Mouse (Mus musculus) gastrocnemius, adult 2 months (tissue): ENCODE results near the gene Ggcx. TPM values are rescaled to one million over a fixed set of nuclear protein-coding genes. Genes with fewer than 3 reads are reported as not detected.

ENCODE experiments used
- DNase-seq: peaks from one replicate; pipeline ENCODE4 v3.0.0; 2022
- H3K27ac ChIP-seq: fragments of 200-600 bp; 2 replicates; pipeline ENCODE4 v1.8.1; 2022; ENCODE audit warnings: mild to moderate bottlenecking
- H3K4me3 ChIP-seq: fragments of 200-600 bp; 2 replicates; pipeline ENCODE4 v1.8.1; 2022; ENCODE audit warnings: mild to moderate bottlenecking, moderate library complexity
- CTCF ChIP-seq: fragments of 200-600 bp; IDR thresholded peaks from 2 replicates; pipeline ENCODE4 v1.8.1; 2022; ENCODE audit warnings: antibody characterized with exemption, mild to moderate bottlenecking, moderate library complexity
- intact Hi-C: fragments of 180-260 bp; cut with DNase I; formaldehyde crosslinking; loops from one replicate; pipeline ENCODE4 v1.15.1; 2025
- total RNA-seq, 2 experiments: library from RNA; stranded (reverse); gene quantifications; 2 replicates each; pipeline ENCODE4 v1.2.3; 2021

The Ggcx gene
- total RNA-seq, 2 experiments from 2014 or later: 12.2 to 17.3 TPM

DNA sequence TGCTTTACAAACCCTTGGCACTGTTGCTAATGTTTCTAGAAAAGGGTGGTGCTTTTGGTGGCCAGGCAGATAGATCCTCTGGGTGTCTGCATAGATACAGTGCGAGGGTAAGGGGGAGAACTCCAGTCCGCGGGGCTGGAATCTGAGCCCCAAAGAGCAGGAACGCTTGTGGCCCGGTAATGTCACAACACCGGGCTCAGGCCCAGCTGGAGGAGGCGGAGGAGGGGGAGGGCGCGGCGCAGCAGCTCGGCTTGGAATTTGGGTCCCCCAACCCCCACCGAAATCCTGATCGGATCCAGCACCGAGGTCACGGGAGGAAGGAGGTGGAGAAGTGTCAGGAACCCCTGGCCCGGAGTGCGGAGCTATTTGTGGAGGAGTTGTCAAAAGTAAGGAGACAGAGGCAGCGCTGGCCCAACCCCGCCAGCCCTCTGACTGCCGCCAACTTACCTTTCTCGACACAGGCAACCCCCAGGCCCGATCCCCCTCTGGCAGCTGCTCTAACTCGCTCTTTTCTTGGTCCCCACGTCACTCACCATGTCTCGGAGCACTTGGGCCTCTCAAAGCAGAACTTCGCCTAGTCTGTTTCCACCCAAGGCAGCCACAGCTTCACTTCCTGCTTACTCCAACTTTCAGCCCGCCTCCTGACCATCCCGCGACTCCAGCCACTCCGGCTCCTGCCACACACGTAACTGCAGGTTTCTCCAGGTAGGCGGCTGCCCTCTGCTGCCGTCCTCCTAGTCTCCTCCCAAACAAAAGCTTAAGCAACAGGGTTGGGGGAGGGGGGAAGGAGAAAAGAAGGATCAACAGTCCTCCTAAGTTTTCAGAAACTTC is 24.0 kb upstream of the Ggcx start, which contains the start of gene Vamp8:
Gene Vamp8 (minus strand): TSS at position 763 of the 831 bp plus-strand sequence.
- peak; percentile 12; the same call in 1 of the 2 replicates for TF ChIP-seq CTCF
- intact Hi-C loops: loop anchor here (5.0 kb wide), 1 partner anchor 108 kb away; no protein-coding TSS in a partner anchor
- peak within 1 kb of the TSS; percentile 98 for H3K27ac ChIP-seq

DNA sequence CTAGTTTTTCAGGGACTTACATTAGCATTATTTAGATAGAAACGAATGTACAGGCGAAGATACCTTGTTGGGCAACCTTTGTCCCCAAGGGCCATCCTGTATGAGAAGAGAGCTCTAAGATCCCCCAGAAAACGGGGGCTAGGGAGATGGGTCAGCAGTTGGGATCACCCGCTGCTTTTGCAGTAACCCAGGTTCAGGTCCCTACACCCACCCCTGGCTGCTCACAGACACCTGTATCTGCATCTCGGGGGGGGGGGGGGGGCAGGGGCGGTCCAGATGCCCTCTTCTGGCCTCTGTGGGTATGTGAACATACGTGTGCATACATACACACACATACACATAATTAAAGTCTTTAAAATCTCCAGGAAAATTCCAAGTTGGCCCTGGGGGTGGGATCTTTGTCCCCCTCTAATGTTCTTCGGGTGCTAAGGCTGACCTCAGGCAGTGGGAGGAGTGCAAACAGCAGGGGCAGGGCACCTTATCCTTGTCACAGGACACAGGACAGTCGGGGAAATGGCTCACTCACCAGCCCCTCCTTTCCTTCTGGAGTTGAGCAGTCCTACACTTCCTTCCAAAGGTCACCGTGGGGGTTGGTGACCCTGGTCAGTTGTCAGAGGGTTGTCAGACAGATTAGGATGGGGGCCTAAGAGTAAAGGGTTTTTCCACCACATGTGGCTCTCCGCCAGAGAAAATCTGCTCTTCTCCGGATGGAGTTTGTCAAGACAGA is 23.1 kb upstream of the Ggcx start:
- intact Hi-C loops: loop anchor here (5.0 kb wide), 1 partner anchor 109 kb away; no protein-coding TSS in a partner anchor
- H3K4me3 ChIP-seq: peak overlapping the region; percentile 70
- peak overlapping the region; percentile 98 for H3K27ac ChIP-seq
- TF ChIP-seq CTCF: no peak
- peak; percentile 48 for DNase-seq

More for the DNA sequence above, 24.0 kb upstream of the Ggcx start, which contains the start of gene Vamp8:
- peak; percentile 96 for DNase-seq
- peak within 1 kb of the TSS; percentile 70 for H3K4me3 ChIP-seq

DNA sequence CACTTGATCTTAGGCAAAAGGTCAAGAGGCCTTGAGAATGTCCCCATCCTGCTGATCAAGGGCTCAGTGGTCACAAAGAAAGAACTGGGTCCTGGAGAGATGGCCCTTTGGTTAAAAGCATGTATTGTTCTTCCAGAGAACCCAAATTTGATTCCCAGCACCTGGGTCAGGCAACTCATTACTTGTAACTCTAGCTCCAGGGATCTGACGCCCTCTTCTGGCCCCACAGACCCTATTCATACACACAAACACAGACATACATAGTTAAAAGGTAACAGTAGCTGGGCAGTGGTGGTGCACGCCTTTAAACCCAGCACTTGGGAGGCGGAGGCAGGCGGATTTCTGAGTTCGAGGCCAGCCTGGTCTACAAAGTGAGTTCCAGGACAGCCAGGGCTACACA is 21.8 kb upstream of the Ggcx start:
- no peak for TF ChIP-seq CTCF
- DNase-seq: no peak
- Histone ChIP-seq H3K4me3 (no peak overlapping the region), H3K27ac (no peak overlapping the region)
- intact Hi-C loops: loop anchor here (5.0 kb wide), 1 partner anchor 110 kb away; no protein-coding TSS in a partner anchor

DNA sequence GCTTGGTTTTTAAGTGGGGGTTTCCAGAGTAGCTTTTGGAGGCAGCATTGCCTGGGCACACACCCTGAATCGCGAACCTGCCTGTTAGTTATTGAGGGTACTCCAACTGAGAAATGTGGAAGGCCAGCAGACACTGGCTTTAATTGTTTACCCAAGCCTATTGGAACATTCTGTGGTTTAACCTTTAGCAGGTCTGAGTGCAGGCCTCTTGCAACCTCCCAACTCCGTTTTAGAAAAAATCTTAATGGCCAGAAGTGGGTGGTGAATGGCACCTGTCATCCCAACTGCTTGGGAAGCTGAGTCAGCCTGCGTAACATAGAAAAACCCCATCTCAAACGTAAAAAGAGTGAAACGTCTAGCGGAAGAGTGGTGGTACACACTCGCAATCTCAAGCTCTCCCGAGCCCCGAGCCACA is 17.3 kb upstream of the Ggcx start:
- intact Hi-C loops: no loop called here
- no peak for DNase-seq
- Histone ChIP-seq H3K27ac (no peak overlapping the region), H3K4me3 (no peak overlapping the region)
- TF ChIP-seq CTCF: no peak

DNA sequence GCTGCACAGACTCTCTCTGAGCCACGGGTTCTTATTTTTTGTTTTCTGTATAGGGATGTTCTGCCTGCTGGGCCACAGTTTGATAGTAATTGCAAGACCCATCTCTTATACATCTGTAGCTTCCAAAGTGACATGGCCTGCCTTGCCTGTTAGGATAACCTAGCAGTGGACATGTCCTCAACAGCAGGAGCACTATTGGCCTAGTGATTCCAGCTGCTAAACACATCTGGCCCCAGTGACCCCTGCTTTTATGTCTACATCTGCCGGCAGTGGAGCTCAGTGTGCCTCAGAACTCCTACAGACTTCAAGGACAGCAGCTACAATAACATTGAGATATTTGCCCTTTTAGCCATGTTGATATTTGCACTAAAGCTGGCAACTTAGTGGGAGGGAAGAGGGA is 14.1 kb upstream of the Ggcx start:
- DNase-seq: no peak
- intact Hi-C loops: loop anchor here (10.0 kb wide), 1 partner anchor 215 kb away; no protein-coding TSS in a partner anchor
- TF ChIP-seq CTCF: no peak
- H3K27ac ChIP-seq: no peak overlapping the region
- no peak overlapping the region for H3K4me3 ChIP-seq

DNA sequence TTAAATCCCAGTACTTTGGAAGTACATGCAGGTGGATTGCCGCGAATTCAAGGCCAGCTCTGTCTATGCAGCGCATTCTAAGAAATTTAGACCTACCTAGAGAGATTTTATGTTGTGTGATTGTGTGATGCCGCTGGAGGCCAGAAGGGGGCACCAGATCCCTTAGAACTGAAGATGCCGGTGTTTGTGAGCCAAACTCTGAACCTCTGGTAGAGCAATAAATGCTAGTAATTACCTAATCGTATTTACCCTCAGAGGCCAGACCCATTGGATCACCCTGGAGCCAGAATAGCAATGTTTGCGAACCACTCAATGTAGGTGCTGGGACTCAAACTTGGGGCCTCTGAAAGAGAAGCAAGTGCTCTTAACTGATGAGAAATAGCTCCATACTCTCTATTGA is 12.2 kb upstream of the Ggcx start:
- Histone ChIP-seq H3K27ac (no peak overlapping the region), H3K4me3 (no peak overlapping the region)
- peak; percentile 93 for TF ChIP-seq CTCF
- intact Hi-C loops: loop anchor here (2.0 to 10.0 kb wide), 2 partner anchors 39 to 217 kb away; no protein-coding TSS in a partner anchor
- peak; percentile 81 for DNase-seq

DNA sequence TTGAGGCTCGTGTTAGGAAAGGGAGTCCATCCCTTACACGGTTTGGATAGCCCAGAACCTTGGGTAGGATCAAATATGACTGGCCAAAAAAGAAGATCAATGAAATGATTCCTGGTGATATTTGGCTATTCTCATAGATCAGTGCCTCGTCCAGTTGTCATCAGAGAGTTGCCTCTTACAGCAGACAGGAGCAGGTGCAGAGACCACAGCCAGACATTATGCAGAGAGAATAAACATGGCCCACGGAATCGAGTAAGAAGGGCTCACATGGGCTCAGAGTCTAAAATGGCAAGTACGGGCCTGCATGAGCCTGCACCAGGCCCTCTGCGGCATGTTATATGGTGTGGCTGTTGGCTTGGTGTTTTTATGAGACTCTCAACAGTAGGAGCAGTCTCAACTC is 8.8 kb upstream of the Ggcx start:
- no peak overlapping the region for H3K4me3 ChIP-seq
- H3K27ac ChIP-seq: no peak overlapping the region
- no peak for DNase-seq
- TF ChIP-seq CTCF: no peak
- intact Hi-C loops: loop anchor here (5.0 to 10.0 kb wide), 2 partner anchors 123 to 221 kb away; no protein-coding TSS in a partner anchor

DNA sequence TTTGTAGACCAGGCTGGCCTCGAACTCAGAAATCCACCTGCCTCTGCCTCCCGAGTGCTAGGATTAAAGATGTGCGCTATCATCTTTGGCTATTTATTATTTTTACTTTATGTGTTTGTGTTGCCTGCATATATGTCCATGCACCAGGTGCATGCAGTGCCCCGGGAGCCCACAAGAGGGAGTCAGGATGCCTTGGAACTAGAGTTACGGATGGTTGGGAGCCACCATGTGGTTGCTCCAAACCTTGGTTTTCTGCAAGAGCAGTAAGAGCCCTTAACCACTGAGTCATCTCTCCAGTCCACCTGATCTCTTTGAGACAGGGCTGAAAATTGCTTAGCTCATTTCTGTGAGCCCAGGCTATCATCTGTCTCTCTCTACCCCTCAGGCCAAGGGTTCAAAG is 7.0 kb upstream of the Ggcx start:
- peak; percentile 87 for TF ChIP-seq CTCF
- H3K27ac ChIP-seq: no peak overlapping the region
- intact Hi-C loops: loop anchor here (5.0 to 10.0 kb wide), 2 partner anchors 125 to 222 kb away; no protein-coding TSS in a partner anchor
- no peak overlapping the region for H3K4me3 ChIP-seq
- peak; percentile 85 for DNase-seq

DNA sequence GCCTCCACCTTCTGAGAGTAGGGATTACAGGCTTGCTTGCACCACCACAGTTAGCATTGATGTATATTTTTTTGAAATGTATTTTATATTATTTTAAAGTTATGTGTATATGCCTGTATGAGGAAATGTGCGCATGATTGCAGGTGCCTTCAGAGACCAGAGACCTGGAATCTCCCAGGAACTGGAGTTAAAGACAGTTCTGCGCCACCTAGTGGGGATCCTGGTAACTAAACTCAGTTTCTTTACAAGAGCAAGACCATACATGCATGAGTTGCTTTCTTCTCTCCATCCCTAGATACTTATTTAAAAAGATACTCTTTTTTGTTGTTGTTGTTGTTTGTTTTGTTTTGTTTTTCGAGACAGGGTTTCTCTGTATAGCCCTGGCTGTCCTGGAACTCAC is 4.5 kb upstream of the Ggcx start:
- intact Hi-C loops: loop anchor here (5.0 to 10.0 kb wide), 2 partner anchors 127 to 225 kb away; no protein-coding TSS in a partner anchor
- TF ChIP-seq CTCF: peak; percentile 70
- H3K4me3 ChIP-seq: no peak overlapping the region
- DNase-seq: peak; percentile 64
- H3K27ac ChIP-seq: no peak overlapping the region

DNA sequence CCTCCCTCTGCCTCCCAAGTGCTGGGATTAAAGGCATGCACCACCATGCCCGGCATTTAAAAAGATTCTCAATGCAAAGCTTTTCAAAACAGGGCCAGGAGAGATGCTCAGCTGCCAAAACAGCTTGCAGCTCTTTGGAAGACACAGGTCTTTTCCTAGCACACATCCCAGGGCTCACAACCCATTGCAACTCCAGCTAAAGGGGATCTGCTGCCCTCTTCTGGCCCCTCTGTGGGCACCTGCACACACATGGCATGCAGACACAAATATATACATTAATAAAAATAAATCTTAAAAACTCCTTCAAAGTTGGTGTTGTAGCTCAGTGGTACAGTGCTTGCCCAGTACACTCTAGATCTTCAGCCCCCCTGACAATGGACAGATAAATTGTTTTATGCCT is 4.1 kb upstream of the Ggcx start:
- H3K27ac ChIP-seq: no peak overlapping the region
- H3K4me3 ChIP-seq: no peak overlapping the region
- intact Hi-C loops: no loop called here
- no peak for TF ChIP-seq CTCF
- no peak for DNase-seq

DNA sequence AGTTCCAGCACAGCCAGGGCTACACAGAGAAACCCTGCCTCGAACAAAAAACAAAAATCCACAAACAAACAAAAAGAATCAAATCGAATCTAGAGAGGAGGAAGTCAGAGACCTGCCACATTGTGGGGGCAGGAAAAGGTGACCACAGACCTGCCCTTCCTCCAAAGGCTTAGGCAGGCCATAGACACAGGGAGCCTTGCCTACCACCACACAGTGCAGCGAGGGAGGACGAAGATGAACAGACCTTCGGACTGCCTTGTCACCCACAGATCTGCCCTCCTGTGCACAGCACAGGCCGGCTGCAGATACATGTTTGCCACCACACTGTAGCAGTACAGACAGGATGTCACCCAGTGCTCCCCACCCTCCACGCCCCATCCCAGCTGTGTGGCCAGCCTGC is 3.6 kb upstream of the Ggcx start:
- H3K27ac ChIP-seq: no peak overlapping the region
- H3K4me3 ChIP-seq: no peak overlapping the region
- TF ChIP-seq CTCF: no peak
- intact Hi-C loops: no loop called here
- no peak for DNase-seq

DNA sequence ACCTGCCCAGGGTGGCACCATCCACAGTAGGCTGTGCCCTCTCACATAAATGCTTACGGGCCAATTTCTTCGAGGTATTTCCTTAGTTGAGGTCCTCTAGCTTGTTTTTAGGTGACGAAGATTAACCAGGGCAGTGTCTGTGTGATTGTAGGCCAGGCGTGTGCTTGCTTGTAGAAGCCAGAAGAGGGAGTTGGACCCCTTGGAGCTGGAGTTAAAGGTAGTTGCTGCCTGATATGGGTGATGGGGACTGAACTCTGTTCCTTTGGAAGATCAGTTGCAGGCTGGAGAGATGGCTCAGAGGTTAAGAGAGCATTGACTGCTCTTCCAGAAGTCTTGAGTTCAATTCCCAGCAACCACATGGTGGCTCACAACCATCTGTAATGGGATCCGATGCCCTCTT is 1.1 kb downstream of the Ggcx start:
- Histone ChIP-seq H3K27ac (no peak overlapping the region), H3K4me3 (peak overlapping the region; percentile 82)
- DNase-seq: no peak
- no peak for TF ChIP-seq CTCF
- intact Hi-C loops: no loop called here
